Mouse (Mus musculus) embryonic facial prominence, embryonic 11.5 days (tissue): ENCODE measurements at regions not wholly inside any gene's neighbourhood (a gene's known extent, or its start where the extent isn't known, plus 50 kb on each side); places are given as distances from the start of the nearest gene placed in this dataset.
A peak's percentile ranks its signal among the peaks of the same experiment; 100 is the strongest.

Experiments used
- ATAC-seq: fragments of 200-750 bp; cut with Nextera tagmentation; replicated peaks from 2 replicates; pipeline ENCODE4 v1.8.0; 2017; ENCODE audit warnings: low read depth; ENCODE audit not compliant: insufficient number of reproducible peaks, low FRiP score, low TSS enrichment
- DNase-seq: peaks from one replicate; pipeline ENCODE4 v3.0.0-alpha.2; 2015; ENCODE audit warnings: low spot score
- H3K27ac ChIP-seq: fragments of 300-500 bp; sonication (generic); replicated peaks from 2 replicates; pipeline ENCODE4 v1.5.1; 2014; ENCODE audit warnings: mild to moderate bottlenecking, low read depth, low read length, control low read depth
- H3K27me3 ChIP-seq: fragments of 300-500 bp; sonication (generic); 2 replicates; pipeline ENCODE4 v1.6.1; 2014; ENCODE audit warnings: mild to moderate bottlenecking, low read length, moderate library complexity, mixed read lengths; ENCODE audit not compliant: control insufficient read depth, insufficient read depth
- H3K36me3 ChIP-seq: fragments of 300-500 bp; sonication (generic); replicated peaks from 2 replicates; pipeline ENCODE4 v1.6.1; 2014; ENCODE audit warnings: low read depth, mild to moderate bottlenecking, low read length, moderate library complexity, mixed read lengths; ENCODE audit not compliant: control insufficient read depth, insufficient read depth
- H3K4me1 ChIP-seq: fragments of 300-500 bp; sonication (generic); 2 replicates; pipeline ENCODE4 v1.6.1; 2014; ENCODE audit warnings: low read length, mixed read lengths; ENCODE audit not compliant: control insufficient read depth, insufficient read depth
- H3K4me2 ChIP-seq: fragments of 300-500 bp; sonication (generic); 2 replicates; pipeline ENCODE4 v1.6.1; 2014; ENCODE audit warnings: low read depth, mild to moderate bottlenecking, control low read depth, low read length, moderate library complexity
- H3K4me3 ChIP-seq: fragments of 300-500 bp; sonication (generic); 2 replicates; pipeline ENCODE4 v1.5.1; 2014; ENCODE audit warnings: low read depth, low read length, control low read depth
- H3K9ac ChIP-seq: fragments of 300-500 bp; sonication (generic); replicated peaks from 2 replicates; pipeline ENCODE4 v1.6.1; 2014; ENCODE audit warnings: mild to moderate bottlenecking, control low read depth, low read length
- H3K9me3 ChIP-seq: fragments of 300-500 bp; sonication (generic); replicated peaks from 2 replicates; pipeline ENCODE4 v1.6.1; 2016; ENCODE audit warnings: mild to moderate bottlenecking, low read length, inconsistent platforms, mixed read lengths; ENCODE audit not compliant: control insufficient read depth
- WGBS: fragments of 180-500 bp; shearing (Covaris S2); extraction: QIAGEN DNeasy Blood & Tissue Kit; methylation state at CpG from one replicate; pipeline ENCODE4 v1.1.7; 2014; 5-methylcytosine and 5-hydroxymethylcytosine counted together

DNA sequence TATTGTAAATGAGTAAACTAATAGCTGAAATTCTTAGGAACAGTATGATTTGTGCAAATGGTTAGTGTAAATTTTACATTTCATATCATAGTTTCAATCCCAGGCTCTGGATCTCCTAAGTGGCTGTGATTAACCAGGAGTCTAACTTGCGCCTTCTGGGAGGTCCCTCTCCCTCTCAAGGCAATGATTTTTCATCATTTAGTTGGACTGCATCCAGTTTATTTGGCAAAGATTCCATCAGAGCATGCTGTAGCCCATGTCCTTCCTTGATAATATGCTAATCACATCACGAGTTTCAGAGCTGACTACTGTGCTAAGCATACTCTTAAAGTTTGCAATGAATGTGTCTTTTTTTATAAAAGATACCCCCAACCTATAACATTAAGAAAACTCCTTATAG is 541.0 kb upstream of the Adgrl4 start:
- 89% methylated on average over 2 of the region's 2 CpGs for WGBS

DNA sequence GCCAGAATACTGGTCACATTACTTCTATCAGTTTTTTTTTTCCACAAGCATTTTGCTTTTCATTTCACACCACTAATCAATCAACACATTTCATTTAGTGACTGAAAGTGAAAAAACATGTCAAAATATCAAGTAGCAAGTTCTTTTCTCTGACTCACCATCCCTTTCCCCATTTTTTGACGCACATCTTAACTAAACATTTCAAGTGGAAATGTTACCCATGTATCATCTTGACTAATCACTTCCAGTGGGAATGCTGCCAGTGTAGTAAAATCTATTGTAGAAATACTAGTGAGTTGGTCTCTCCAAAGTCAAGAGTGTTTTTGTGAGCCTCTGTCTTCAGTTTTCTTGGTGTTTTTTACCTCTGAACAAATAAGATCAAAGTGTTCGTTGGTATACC is 527.6 kb upstream of the Adgrl4 start:
- ATAC-seq, result no peak
- H3K36me3 ChIP-seq, result no peaks in the 10 kb centered on the region
- H3K4me2 ChIP-seq, result no peak overlapping the region
- no peaks in the 10 kb centered on the region for H3K9me3 ChIP-seq
- no peaks in the 10 kb centered on the region for H3K4me1 ChIP-seq
- DNase-seq, result no peak
- H3K4me3 ChIP-seq, result no peak overlapping the region
- H3K27me3 ChIP-seq, result no peaks in the 10 kb centered on the region
- no peak overlapping the region for H3K9ac ChIP-seq
- no peak overlapping the region for H3K27ac ChIP-seq
- 75% methylated on average over 2 of the region's 2 CpGs for WGBS

More for the DNA sequence above, 541.0 kb upstream of the Adgrl4 start:
- no peaks in the 10 kb centered on the region for H3K9me3 ChIP-seq
- no peaks in the 10 kb centered on the region for H3K36me3 ChIP-seq
- H3K4me1 ChIP-seq, result no peaks in the 10 kb centered on the region
- no peaks in the 10 kb centered on the region for H3K27me3 ChIP-seq
- H3K4me2 ChIP-seq, result no peak overlapping the region
- H3K27ac ChIP-seq, result no peak overlapping the region
- H3K9ac ChIP-seq, result no peak overlapping the region
- H3K4me3 ChIP-seq, result no peak overlapping the region
- no peak for ATAC-seq
- no peak for DNase-seq

DNA sequence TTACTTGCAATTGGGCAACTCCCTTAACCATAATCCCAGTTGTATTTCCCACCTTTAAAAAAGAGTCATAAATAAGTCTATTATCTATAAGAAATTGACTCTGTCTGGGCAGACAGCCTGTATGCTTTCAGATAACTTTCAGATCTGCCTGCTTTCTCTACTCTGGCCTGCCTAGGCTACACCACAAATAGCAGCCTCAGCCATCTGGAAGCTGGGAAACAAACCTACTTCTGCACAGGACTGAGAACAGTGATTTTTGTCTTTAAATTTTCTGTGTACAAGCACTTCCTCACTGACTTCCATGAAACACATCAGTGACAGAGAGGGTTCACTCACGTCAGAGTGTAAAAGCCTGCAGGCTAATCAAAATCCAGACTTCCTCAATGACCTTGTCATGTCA is 482.8 kb upstream of the Adgrl4 start:
- 46% methylated on average over 1 of the region's 1 CpGs for WGBS
- Histone ChIP-seq H3K4me1 (no peaks in the 10 kb centered on the region), H3K9ac (no peak overlapping the region)

GRCm38 (mm10) chr3:150999652-151000051 is 438.0 kb upstream of the Adgrl4 start:
- no peak for ATAC-seq
- WGBS, result 70% methylated on average over 2 of the region's 2 CpGs
- no peak overlapping the region for H3K4me3 ChIP-seq

More for the DNA sequence above, 482.8 kb upstream of the Adgrl4 start:
- Histone ChIP-seq H3K27ac (no peak overlapping the region), H3K9me3 (no peaks in the 10 kb centered on the region), H3K4me3 (no peak overlapping the region), H3K4me2 (no peak overlapping the region), H3K36me3 (no peaks in the 10 kb centered on the region), H3K27me3 (no peaks in the 10 kb centered on the region)
- no peak for ATAC-seq
- no peak for DNase-seq

GRCm38 (mm10) chr3:151000217-151000616 is 437.5 kb upstream of the Adgrl4 start:
- H3K36me3 ChIP-seq, result no peaks in the 10 kb centered on the region
- no peaks in the 10 kb centered on the region for H3K27me3 ChIP-seq
- DNase-seq (peak; percentile 3), ATAC-seq (peak; percentile 59; the same call in 1 of the 2 replicates)
- H3K9ac ChIP-seq, result no peak overlapping the region
- no peak overlapping the region for H3K4me3 ChIP-seq
- no peak overlapping the region for H3K27ac ChIP-seq
- H3K4me2 ChIP-seq, result no peak overlapping the region
- no peaks in the 10 kb centered on the region for H3K4me1 ChIP-seq
- WGBS, result 10% methylated on average over 5 of the region's 5 CpGs
- H3K9me3 ChIP-seq, result no peaks in the 10 kb centered on the region

More at GRCm38 (mm10) chr3:150999652-151000051, 438.0 kb upstream of the Adgrl4 start:
- Histone ChIP-seq H3K4me1 (no peaks in the 10 kb centered on the region), H3K9ac (no peak overlapping the region), H3K9me3 (no peaks in the 10 kb centered on the region), H3K36me3 (no peaks in the 10 kb centered on the region), H3K27ac (no peak overlapping the region), H3K27me3 (no peaks in the 10 kb centered on the region), H3K4me2 (no peak overlapping the region)
- no peak for DNase-seq

- ATAC-seq (no peak), DNase-seq (peak; percentile 66)
Observed at GRCm38 (mm10) chr3:151001881-151002412, 435.7 kb upstream of the Adgrl4 start.

DNA sequence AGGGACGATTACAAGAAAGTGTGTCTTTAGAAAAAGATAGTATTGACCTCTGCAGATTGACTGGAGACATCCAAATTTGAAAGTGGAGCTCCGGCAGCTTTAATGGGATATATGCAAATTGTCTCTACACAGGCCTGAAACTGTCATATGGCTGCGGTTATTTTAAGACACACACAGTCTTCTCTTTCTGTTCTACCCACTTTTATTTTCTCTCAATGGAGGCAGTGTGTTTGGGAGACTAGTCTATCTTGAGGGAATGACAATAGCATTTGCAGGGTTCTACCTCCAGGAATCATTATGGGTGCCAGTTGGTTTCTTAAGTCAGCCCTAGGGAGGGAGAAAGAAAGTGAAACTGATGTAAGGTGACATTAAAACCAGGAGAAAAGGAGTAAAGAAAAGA is 434.2 kb upstream of the Adgrl4 start:
- Histone ChIP-seq H3K9me3 (no peaks in the 10 kb centered on the region), H3K9ac (no peak overlapping the region), H3K4me1 (no peaks in the 10 kb centered on the region), H3K4me2 (no peak overlapping the region), H3K4me3 (no peak overlapping the region), H3K27me3 (no peaks in the 10 kb centered on the region), H3K36me3 (no peaks in the 10 kb centered on the region), H3K27ac (no peak overlapping the region)
- no peak for ATAC-seq
- DNase-seq, result no peak
- WGBS, result 77% methylated on average over 3 of the region's 3 CpGs

More at GRCm38 (mm10) chr3:151001881-151002412, 435.7 kb upstream of the Adgrl4 start:
- Histone ChIP-seq H3K4me2 (no peak overlapping the region), H3K27me3 (no peaks in the 10 kb centered on the region), H3K36me3 (no peaks in the 10 kb centered on the region), H3K9me3 (no peaks in the 10 kb centered on the region), H3K4me3 (no peak overlapping the region), H3K9ac (no peak overlapping the region), H3K4me1 (no peaks in the 10 kb centered on the region), H3K27ac (no peak overlapping the region)
- WGBS, result 35% methylated on average over 6 of the region's 6 CpGs

- no peak overlapping the region for H3K27ac ChIP-seq
Observed at GRCm38 (mm10) chr3:151003990-151004389, 433.7 kb upstream of the Adgrl4 start.

More at GRCm38 (mm10) chr3:151003990-151004389, 433.7 kb upstream of the Adgrl4 start:
- no peak for ATAC-seq
- Histone ChIP-seq H3K4me2 (no peak overlapping the region), H3K27me3 (no peaks in the 10 kb centered on the region), H3K4me3 (no peak overlapping the region), H3K4me1 (no peaks in the 10 kb centered on the region), H3K9ac (no peak overlapping the region), H3K9me3 (no peaks in the 10 kb centered on the region), H3K36me3 (no peaks in the 10 kb centered on the region)
- no peak for DNase-seq
- 86% methylated on average over 6 of the region's 6 CpGs for WGBS
